ENCODE assay signal across 16 mouse cellular contexts in the genomic region with DNA sequence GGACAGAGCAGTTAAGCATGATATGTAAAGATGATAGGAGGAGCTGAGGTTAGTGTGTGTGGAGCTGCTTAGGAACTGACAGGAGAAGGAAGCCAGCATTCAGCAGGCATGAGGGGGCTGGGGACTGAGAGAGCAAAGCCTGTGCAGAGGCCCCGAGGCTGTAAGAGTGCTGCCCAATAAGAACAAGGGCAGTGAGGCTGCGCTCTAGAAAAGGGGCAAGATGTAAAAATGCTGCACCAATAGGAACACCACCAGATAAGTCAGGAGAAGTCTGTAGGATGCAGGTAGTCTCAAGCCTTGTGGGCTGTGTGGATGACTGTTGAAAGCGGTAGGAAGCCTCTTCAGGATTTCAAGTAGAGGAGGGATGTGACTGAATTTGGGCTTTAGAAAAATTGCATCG. TPM values are rescaled to one million over a fixed set of nuclear protein-coding genes. Genes with fewer than 3 reads are reported as not detected.
DNase-seq lines count a peak whose midpoint lies in the region; ATAC-seq lines count a peak whose summit lies in the region.
"Had no signal": no experiment of that assay in that cellular context is flagged by ENCODE, and none has a peak within 500 bp of the region (broad histone marks: within the 10 kb centered on the region; RNA-seq: fewer than 3 reads in every experiment).

No protein-coding gene starts in this region.

- no peaks in the 10 kb centered on the region for H3K27me3 ChIP-seq in hindbrain, embryonic 13.5 days
- no peaks in the 10 kb centered on the region for H3K27me3 ChIP-seq in hindbrain, embryonic 11.5 days (ENCODE audit: control insufficient read depth, insufficient read depth, low read length)
- no peaks in the 10 kb centered on the region for H3K27me3 ChIP-seq in forebrain, embryonic 12.5 days
- no peaks in the 10 kb centered on the region for H3K27me3 ChIP-seq in midbrain, embryonic 12.5 days
- H3K27me3 ChIP-seq: heart, embryonic 15.5 days; lung, embryonic 15.5 days had no signal

- H3K4me1 ChIP-seq in hindbrain, embryonic 13.5 days (replicated peaks), result peaks cover 86% of the 10 kb centered on the region
- H3K4me1 ChIP-seq in hindbrain, embryonic 11.5 days (replicated peaks; ENCODE audit: control insufficient read depth, insufficient read depth, low read length), result peaks cover 2% of the 10 kb centered on the region; the same call in 1 of the 2 replicates
- peaks cover 51% of the 10 kb centered on the region for H3K4me1 ChIP-seq in forebrain, embryonic 12.5 days
- H3K4me1 ChIP-seq in midbrain, embryonic 12.5 days, result peaks cover 55% of the 10 kb centered on the region
- H3K4me1 ChIP-seq: heart, embryonic 15.5 days had no signal

- no peaks in the 10 kb centered on the region for H3K9me3 ChIP-seq in hindbrain, embryonic 13.5 days
- no peaks in the 10 kb centered on the region for H3K9me3 ChIP-seq in hindbrain, embryonic 11.5 days (ENCODE audit: control insufficient read depth, low read length)
- H3K9me3 ChIP-seq in forebrain, embryonic 12.5 days, result no peaks in the 10 kb centered on the region
- no peaks in the 10 kb centered on the region for H3K9me3 ChIP-seq in midbrain, embryonic 12.5 days
- H3K9me3 ChIP-seq: heart, embryonic 15.5 days; lung, embryonic 15.5 days had no signal

- no peak overlapping the region for H3K4me2 ChIP-seq in hindbrain, embryonic 13.5 days
- H3K4me2 ChIP-seq in hindbrain, embryonic 11.5 days (replicated peaks; ENCODE audit: low read depth, low read length), result no peak overlapping the region
- H3K4me2 ChIP-seq in forebrain, embryonic 12.5 days, result no peak overlapping the region
- no peak overlapping the region for H3K4me2 ChIP-seq in midbrain, embryonic 12.5 days (replicated peaks)
- H3K4me2 ChIP-seq: heart, embryonic 15.5 days; lung, embryonic 15.5 days had no signal

- WGBS in hindbrain, embryonic 13.5 days, result 68% methylated on average over 4 of the region's 4 CpGs
- WGBS in hindbrain, embryonic 11.5 days, result 65% methylated on average over 4 of the region's 4 CpGs
- WGBS in forebrain, embryonic 12.5 days, result 43% methylated on average over 4 of the region's 4 CpGs
- 58% methylated on average over 4 of the region's 4 CpGs for WGBS in midbrain, embryonic 12.5 days

- peaks cover 50% of the 10 kb centered on the region for H3K36me3 ChIP-seq in hindbrain, embryonic 13.5 days
- H3K36me3 ChIP-seq in hindbrain, embryonic 11.5 days (ENCODE audit: control insufficient read depth, insufficient read depth, low read length), result no peaks in the 10 kb centered on the region
- peaks cover 17% of the 10 kb centered on the region for H3K36me3 ChIP-seq in forebrain, embryonic 12.5 days (replicated peaks)
- H3K36me3 ChIP-seq in midbrain, embryonic 12.5 days, result peaks cover 41% of the 10 kb centered on the region
- H3K36me3 ChIP-seq: heart, embryonic 15.5 days; lung, embryonic 15.5 days had no signal

- no peak for DNase-seq in hindbrain, embryonic 11.5 days (ENCODE audit: low spot score)
- DNase-seq in brain, adult 2 months (ENCODE audit: low read depth, low spot score), result peak; percentile 78
- no peak for DNase-seq in gastrocnemius, postnatal 25 days
- DNase-seq in urinary bladder, postnatal 14 days (ENCODE audit: low spot score), result no peak
- no peak for DNase-seq in thymus, postnatal 0 days (ENCODE audit: low spot score)
- DNase-seq: gastrocnemius, postnatal 14 days; kidney, postnatal 25 days; liver had no signal

- no peak for ATAC-seq in hindbrain, embryonic 13.5 days (ENCODE audit: low FRiP score)
- no peak for ATAC-seq in hindbrain, embryonic 11.5 days (ENCODE audit: low FRiP score)
- peak; percentile 49; the same call in 1 of the 2 replicates for ATAC-seq in forebrain, embryonic 12.5 days (ENCODE audit: low FRiP score)
- ATAC-seq in midbrain, embryonic 12.5 days (ENCODE audit: low FRiP score, low read depth), result no peak; the same call in 1 of the 2 replicates

- no peak overlapping the region for H3K4me3 ChIP-seq in hindbrain, embryonic 13.5 days
- H3K4me3 ChIP-seq in hindbrain, embryonic 11.5 days (ENCODE audit: low read depth, low read length), result no peak overlapping the region
- no peak overlapping the region for H3K4me3 ChIP-seq in forebrain, embryonic 12.5 days (replicated peaks)
- H3K4me3 ChIP-seq in midbrain, embryonic 12.5 days, result no peak overlapping the region
- H3K4me3 ChIP-seq: erythroblast, embryonic 14.5 days; heart, embryonic 15.5 days; lung, embryonic 15.5 days had no signal

- no peak overlapping the region for H3K9ac ChIP-seq in hindbrain, embryonic 13.5 days
- H3K9ac ChIP-seq in hindbrain, embryonic 11.5 days (ENCODE audit: low read depth, low read length), result no peak overlapping the region
- no peak overlapping the region for H3K9ac ChIP-seq in forebrain, embryonic 12.5 days
- H3K9ac ChIP-seq in midbrain, embryonic 12.5 days (replicated peaks), result no peak overlapping the region
- H3K9ac ChIP-seq: heart, embryonic 15.5 days; lung, embryonic 15.5 days had no signal

- H3K27ac ChIP-seq in hindbrain, embryonic 13.5 days, result peak overlapping the region; percentile 70
- no peak overlapping the region for H3K27ac ChIP-seq in hindbrain, embryonic 11.5 days (ENCODE audit: low read depth, low read length)
- H3K27ac ChIP-seq in forebrain, embryonic 12.5 days, result peak overlapping the region; percentile 93
- H3K27ac ChIP-seq in midbrain, embryonic 12.5 days (replicated peaks), result peak overlapping the region; percentile 47
- H3K27ac ChIP-seq: heart, embryonic 15.5 days; lung, embryonic 15.5 days; stomach, postnatal 0 days had no signal

RNA-seq across cellular contexts. Expression of gene Nsg2, which starts 17.9 kb away (rescaled TPM):
- polyA plus RNA-seq in hindbrain, embryonic 13.5 days (2015; fragmentation: Nextera tagmentation; extraction: Ambion mirVana), result 451 and 461 TPM in 2 replicates
- polyA plus RNA-seq in hindbrain, embryonic 11.5 days (2014; fragmentation: Nextera tagmentation; extraction: Ambion mirVana), result 44.3 and 44.9 TPM in 2 replicates
- 185 and 202 TPM in 2 replicates for polyA plus RNA-seq in forebrain, embryonic 12.5 days (2016; fragmentation: Nextera tagmentation; extraction: Ambion mirVana)
- 193 and 198 TPM in 2 replicates for polyA plus RNA-seq in midbrain, embryonic 12.5 days (2016; fragmentation: Nextera tagmentation; extraction: Ambion mirVana)
- total RNA-seq in gastrocnemius, postnatal 25 days (2021), result under 1 TPM; 0.26 to 0.35 TPM
- 129 and 138 TPM in 2 replicates for polyA plus RNA-seq in thymus, postnatal 0 days (2015; fragmentation: Nextera tagmentation; extraction: Ambion mirVana)
- polyA plus RNA-seq: erythroblast, embryonic 14.5 days had no signal

RNA-seq across cellular contexts. Expression of gene 4930524B15Rik, which starts 52.8 kb away (rescaled TPM):
- polyA plus RNA-seq in hindbrain, embryonic 13.5 days (2015; fragmentation: Nextera tagmentation; extraction: Ambion mirVana), result 0.16 and 0.22 TPM in 2 replicates
- polyA plus RNA-seq in hindbrain, embryonic 11.5 days (2014; fragmentation: Nextera tagmentation; extraction: Ambion mirVana), result 0.32 and 0.43 TPM in 2 replicates
- polyA plus RNA-seq in forebrain, embryonic 12.5 days (2016; fragmentation: Nextera tagmentation; extraction: Ambion mirVana), result 0.09 and 0.15 TPM in 2 replicates
- 0.11 and 0.18 TPM in 2 replicates for polyA plus RNA-seq in midbrain, embryonic 12.5 days (2016; fragmentation: Nextera tagmentation; extraction: Ambion mirVana)
- not detected for total RNA-seq in gastrocnemius, postnatal 25 days (2021)
- polyA plus RNA-seq in thymus, postnatal 0 days (2015; fragmentation: Nextera tagmentation; extraction: Ambion mirVana), result 0.09 TPM in 1 of 2 replicates, not detected in the other
- total RNA-seq: gastrocnemius, postnatal 14 days had no signal
- polyA plus RNA-seq: erythroblast, embryonic 14.5 days; intestine, embryonic 14.5 days; lung, embryonic 15.5 days had no signal
